Mouse (Mus musculus): ENCODE measurements around the gene Prph.
"Not testable (repeated sequence)": the region's sequence is repeated elsewhere in the genome, so short reads cannot be mapped to it uniquely, and the experiment has no call there.

Gene Prph

DNA sequence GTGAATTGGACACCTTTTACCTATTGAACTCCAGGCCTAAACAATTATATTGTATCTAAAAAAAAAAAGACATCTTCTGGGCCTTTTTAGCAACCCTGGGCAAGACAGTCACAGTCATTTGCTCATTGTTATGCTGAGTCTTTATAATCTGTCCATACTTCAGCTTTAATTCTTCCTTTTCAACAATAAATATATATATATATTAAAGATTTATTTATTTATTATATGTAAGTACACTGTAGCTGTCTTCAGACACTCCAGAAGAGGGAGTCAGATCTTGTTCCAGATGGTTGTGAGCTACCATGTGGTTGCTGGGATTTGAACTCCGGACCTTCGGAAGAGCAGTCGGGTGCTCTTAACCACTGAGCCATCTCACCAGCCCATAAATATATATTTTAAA, 21.0 kb downstream of the Prph start:
- not testable (repeated sequence) for DNase-seq (ENCODE audit: low spot score)

DNA sequence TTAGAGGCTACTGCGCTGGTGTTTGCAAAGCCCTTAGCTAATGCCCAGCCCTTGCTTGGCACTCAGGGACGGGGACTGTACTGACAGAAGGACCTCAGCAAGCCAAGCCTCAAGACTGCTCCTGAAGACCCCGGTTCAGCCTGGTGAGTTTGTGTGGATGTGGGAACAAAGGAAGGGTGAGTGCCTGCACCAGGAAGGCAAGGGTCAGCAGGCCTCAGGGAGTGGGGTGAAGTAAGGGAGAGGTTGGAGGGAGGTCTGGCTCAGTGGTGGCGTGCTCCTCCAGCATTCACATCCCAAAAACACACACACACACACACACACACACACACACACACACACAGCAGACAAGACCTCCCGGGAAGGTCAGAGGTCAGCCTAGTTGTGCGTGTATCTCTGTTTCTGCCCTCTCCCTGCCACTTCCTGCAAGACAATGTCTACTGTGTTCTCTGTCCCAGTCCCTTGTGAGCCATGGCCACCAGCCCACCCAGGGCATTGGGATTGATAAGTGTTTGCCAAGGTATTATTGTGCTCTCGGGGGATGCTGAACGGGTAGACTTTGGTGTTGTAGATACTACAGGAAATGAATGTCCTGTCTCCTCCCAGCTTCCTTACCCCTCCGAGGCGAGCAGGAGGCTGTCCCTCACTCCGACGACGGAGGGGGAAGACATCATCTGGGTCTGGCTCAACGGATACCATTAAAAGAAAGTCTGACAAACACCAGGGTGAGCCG, 23.4 kb downstream of the Prph start:
- no peak for DNase-seq (ENCODE audit: low spot score)

DNA sequence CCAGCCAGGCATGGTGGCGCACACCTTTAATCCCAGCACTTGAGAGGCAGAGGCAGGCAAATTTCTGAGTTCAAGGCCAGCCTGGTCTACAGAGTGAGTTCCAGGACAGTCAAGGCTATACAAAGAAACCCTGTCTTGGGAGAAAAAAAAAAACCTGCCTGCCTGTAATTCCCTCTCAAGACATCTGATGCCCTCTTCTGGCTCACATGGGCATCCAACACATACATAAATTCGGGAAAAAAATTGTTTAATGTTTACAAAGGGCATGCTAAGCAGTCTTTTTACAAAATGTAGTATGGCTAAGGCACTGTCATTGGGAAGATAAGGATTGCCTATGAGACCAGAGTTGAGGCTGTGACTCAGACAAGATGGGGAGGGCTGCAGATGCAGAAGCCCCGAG, 24.8 kb downstream of the Prph start:
- DNase-seq (ENCODE audit: low spot score) = no peak

DNA sequence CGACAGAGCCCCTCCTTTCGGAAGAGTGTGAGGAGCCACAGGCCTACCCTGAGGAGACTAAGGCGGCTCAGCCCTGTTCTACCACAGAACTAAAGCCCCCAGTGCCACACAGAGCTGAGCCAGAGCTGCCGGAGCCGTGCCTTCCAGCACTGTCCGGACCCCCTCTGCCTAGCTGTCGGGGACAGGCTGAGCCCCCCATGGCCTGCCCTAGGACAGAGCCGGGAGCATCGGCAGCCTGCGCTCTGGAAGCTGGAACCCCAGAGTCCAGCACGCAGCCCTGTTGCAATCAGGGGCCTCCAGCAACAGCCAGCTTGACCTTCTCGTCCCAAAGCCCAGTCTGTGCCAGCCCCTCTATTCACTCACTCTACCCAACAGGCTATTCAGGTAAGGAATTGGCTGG, 27.3 kb downstream of the Prph start:
- no peak for DNase-seq (ENCODE audit: low spot score)

DNA sequence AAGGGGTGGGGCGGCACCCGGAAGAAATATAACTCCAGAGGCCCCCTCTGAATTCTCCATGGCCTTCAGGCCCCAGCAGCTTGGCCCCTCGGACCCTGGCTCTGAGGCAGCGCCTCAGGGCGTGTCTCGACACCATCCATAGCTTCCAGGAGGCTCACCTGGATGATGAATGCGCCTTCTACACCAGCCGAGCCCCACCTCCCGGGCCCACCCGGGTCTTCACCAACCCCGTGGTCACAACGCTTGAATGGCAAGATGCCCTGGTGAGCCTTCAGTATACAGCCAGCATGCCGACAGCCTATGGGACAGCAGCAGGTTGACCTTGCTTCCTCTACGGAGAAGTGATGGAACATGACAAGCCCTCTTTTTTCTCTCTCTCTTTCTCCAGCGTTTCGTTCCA, 27.9 kb downstream of the Prph start:
- DNase-seq (ENCODE audit: low spot score) = no peak

DNA sequence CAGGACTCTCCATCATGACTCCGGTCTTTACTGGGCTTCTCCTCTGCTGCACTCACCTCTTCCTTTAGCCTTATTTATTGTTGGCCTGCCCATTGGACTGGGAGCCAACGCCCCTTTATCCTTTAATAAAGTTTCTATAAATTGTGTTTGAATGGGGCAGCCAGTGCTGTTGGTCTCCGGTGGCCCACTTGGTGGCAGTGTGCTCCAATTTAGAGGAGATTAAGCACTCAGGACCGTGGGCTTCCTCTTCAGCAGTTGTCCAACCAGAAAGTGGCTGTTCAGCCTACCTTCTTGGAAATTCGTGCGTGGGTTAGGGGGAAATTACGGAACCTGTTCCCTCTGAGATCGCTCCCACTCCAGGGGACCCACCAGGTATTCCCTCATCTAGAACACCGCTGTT, 28.3 kb downstream of the Prph start:
- peak; percentile 48 for DNase-seq (ENCODE audit: low spot score)

DNA sequence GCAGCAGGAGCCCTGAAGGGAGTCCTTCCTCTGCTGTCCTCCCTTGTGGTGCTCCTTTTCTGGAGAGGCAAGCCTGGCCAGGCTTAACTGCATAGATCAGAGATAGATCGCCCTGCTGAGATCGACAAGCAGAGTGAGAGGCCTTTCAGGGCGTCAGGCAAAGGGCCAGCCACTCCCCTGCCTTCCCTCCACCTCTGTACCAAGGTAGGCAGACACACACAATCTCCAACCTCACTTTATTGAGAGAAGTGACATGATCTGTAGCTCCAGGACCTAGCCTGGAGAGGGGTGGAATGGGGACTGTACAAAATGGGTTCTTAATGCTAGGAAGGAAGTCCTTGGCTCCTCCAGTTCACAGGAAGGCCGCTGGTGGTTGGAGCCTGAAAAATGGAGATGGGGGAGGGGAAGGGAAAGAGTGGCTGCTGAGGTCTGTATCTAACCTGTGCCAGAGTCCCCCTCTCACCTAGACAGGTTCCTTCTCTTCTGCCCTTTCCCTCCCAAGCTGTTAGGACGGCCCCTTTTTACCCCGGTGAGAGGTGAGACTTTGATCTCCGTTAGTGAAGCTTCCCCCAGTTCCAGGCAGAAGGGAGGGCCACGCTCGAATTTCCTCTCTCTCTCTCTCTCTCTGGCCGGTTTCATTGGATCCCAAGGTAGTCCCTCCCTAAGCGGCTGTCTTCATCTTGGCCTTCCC, 29.0 kb downstream of the Prph start:
- no peak for DNase-seq (ENCODE audit: low spot score)

DNA sequence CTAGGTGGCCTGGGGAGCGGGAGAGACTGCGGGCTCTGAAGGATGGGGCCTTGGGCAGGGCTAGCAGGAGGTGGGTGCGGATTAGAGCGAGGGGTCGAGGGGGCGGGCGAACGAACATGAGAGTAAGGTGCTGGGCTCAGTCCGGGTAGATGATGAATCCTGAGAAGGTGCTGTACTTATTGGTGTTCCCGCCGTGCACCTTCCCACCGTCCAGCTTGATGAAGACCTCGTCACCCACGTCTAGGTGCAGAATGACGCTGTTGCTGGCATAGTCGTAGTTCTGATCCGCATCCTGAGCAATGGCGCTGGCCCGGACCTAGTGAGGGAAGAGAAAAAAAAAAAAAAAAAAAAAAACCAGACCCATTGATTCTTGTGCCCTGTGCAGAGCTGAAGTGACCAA, 29.6 kb downstream of the Prph start:
- no peak for DNase-seq (ENCODE audit: low spot score)

DNA sequence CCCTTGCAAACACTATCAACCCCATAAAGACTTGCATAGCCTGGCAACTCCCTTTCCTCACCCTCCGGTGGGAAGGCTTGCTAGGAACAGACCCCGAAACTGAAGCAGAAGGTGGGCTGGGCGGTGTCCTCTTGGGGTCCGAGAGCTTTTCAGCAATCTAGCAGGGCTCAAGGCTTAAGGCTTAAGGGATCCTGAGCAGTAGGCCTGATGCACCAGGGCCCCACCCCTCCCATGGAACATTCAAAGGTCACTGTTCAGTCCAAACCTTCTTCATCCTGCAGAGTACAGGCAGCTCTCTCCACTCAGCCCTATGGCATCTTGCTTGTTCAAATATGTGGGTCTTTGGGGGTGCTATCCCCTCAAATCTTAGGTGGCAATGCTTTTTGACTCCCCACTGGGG, 31.0 kb downstream of the Prph start:
- DNase-seq (ENCODE audit: low spot score) = no peak

DNA sequence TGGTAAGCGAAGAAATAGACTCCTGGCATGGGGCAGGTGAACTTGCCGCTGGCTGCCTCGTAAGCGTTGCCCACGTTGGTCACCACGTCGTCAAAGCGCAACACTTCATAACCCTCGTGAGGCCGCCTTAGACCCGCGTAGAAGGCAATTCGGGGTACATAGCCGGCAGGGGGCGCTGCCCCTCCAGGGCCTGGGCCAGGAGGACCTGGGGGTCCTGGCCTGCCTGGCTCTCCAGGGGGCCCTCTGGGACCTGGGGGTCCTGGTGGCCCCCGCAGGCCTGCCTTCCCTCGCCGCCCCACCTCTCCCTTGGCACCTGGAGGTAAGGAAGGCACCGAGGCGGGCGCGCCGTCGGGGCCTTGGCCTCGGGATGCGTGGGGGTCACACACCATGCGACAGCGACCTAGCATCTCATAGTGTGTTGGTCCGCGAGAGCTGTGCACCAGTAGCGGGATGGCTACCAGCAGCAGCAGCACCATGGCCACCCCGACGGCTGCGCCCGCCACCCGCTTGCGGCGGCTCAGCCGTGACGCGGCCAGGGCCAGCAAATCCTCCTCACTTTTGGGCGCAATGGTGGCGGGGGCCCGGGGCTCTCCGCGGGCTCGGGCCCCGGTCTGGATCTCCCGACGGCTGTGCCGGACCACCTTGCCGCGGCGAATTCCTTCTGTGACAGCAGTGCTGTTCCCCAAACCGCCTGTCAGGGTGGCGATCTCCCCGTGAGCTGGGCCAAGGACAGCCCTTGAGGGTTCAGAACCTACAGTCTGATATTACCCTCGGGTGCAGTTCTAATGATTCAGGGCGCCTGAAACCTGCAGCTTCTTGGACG, 32.5 kb downstream of the Prph start, which contains the start of gene C1ql4:
C1ql4 (minus strand) TSS at position 565 of the 823 bp plus-strand sequence.
- DNase-seq (ENCODE audit: low spot score) = no peak

DNA sequence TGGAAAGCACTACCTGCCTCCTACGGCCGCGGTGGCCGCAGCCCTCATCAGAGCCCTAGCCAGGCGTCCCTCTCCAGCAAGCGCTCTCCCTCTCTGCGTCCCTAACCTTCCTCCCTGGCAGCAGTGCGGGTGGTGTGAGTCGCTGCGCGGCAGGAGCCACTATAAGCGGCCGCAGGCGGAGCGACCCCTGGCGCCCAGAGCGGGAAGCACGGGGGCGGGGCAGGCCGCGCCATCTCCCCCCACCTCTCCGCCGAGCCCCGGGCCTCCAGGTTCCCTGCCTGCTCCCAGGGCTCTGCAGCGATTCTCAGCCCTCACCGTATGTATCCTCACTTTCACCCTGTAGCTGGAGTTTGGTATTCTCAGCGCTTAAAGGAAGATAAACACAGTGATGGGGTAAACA, 33.3 kb downstream of the Prph start:
- DNase-seq (ENCODE audit: low spot score) = peak; percentile 81

DNA sequence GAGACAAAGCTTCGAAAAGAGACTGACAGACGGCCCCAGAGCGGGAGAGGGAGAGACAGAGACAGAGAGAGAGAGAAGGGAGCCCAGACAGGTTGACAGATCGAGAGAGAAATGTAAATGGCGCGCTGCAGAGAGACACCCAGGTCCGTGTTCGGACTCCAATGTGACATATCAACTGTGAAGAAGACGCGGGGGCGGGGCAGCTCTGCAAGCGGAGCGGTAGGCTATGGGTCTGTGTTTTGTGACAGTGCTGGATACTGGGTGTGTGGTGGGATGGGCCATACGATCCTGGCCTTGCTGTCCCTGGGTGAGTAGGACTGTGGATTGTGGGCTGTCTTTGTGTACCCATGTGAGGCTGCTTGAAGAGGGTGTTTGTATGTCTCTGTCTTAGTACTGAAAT, 34.1 kb downstream of the Prph start:
- no peak for DNase-seq (ENCODE audit: low spot score)

DNA sequence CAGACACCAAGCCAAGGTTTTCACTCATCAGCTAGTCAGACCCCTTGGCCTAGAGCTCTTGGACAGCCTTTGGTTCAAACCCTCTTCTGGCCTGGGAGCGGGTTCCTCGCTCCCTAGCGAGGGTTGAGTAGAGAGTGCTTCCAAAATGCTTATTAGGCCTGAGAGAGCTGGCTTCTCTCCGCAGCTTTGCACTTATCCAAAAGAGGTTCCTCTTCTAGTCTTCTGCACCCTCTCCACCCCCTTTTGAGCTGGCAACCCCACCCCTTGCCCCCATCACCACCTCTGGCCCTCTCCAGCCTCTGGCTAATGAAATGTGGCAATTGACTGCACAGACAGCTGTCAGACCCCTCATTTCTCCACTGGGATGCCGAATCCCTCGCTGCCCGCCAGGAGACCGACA, 37.9 kb downstream of the Prph start, which contains the start of gene Dnajc22:
Dnajc22 (plus strand) TSS at position 301 of the 400 bp plus-strand sequence.
- DNase-seq (ENCODE audit: low spot score) = no peak

DNA sequence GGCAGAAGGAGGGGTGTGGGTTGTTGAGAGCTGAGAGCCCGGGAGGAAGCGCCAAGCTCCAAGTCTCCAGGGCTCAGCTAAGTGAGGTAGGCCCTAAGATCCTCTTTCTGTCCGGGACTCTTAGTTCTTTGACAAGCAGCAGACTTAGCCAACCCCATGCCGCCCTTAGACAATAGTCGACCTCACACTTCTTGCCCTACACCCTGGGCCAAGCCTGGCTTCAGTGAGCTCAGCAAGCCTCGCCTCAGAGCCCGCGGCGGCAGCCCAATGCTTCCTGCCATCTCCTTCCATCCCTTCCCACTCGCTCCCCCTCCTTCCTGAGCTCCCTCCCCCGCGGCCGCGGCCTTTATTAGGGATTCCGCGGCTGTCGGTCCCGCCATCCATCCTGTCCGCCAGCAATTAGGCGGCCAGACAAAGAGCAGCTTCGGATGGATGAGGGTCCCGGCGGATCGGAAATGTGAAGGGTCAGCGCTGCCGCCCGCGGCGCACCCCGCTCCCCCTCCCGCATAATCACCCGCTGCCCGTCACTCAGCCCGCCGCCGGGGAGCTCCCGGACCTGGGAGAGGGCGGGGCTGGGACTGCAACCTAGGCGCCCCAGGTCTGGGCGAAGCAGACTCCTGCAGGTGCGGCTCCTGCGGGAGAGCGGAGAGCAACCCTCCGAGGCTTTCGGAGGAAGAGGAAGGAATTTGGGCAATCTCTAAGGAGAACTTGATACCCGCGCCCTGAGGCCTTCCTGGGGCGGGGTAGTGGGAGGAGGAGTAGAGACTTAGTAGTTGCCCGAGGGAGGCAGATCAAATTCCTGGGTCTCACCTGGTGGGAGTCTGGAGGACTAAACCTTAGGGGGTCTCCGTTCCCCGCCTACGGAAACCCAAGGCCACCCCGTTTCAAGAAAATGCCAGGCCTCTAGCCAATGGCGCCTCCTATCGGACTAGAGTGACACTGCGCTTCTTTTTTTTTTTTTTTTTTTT, 38.6 kb downstream of the Prph start:
- DNase-seq (ENCODE audit: low spot score) = no peak

DNA sequence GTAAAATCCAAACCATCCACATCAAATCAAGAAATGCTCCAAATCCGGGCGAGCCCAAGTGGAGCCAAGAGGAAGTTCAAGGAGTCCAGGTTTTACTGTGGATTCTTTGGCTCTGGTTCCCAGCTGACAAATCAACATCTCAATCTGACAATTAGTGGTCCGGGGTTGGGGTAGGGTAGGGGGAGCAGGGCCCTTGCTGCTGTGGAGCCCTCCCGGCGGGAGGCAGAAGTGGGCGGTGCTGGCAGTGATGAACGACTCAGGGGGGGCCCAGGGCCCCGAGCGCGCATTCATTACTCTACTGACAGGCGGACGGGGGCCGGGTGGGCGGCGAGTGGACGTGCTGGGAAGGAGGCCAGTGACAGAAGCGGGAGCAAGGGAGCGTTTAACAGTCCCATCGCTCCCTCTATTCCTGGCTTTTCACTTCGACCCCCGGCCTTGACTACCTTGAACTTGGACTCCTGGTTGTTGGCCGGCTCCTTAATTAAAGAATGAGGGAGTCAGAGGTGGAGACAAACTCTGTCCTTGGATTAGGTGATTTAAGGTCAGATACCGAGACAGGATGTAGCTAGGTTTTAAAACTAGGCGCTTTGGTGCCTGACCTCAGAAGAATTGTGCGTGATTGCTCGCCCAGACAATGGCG, 39.8 kb downstream of the Prph start:
- no peak for DNase-seq (ENCODE audit: low spot score)

DNA sequence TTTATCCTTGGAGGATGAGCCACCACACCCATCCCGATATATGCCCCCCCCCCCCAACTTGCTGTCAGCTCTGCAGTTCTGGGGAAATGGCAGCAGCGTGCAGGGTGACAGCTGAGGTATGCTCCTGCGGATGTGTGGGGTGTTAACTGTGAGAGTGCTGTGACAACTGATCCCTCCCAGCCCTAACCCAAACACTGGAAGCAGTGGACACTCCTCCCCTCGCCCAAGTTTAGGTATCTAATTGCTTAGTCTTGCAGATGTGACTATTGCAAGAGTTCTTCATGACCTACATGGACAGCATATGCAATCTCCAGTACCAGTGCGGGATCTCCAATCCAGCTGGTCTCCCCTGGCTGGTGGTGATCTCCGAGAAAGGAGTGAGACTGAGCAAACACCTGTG, 40.4 kb downstream of the Prph start:
- DNase-seq (ENCODE audit: low spot score) = no peak

DNA sequence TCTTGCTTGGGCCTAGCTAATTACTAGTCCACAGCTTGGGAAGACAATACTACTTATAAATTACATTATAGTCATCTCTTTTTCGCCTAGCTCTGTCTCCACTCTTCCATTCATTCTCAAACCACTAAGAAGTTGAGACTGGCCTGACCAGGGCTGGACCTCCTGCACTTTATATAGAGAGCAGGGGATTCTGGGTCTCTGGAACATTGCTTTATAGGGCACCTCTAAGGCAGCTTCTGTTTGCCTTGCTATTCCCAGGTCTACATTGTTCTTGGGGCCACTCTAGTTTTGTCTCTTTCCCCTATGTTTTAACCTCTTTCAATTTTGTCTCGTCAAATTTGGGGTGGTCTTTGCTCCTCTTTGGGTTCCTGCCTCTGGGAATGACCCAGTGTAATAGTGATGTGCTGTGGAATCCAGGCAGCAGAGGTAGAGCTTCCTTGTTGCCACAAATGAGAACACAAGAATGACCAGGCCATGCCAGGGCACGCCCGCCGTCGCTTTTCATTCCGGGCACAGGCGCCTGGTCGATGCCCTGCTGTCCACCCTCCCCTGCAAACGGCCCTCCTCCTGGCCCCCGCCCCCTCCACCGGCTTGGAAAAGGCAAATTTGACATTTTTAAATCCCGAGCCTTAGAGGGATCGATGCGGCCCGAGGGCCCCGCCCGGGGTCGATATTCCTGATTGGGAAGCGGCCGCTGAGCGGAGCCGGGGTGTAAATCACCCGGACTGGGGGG, 41.3 kb downstream of the Prph start:
- DNase-seq (ENCODE audit: low spot score) = no peak

DNA sequence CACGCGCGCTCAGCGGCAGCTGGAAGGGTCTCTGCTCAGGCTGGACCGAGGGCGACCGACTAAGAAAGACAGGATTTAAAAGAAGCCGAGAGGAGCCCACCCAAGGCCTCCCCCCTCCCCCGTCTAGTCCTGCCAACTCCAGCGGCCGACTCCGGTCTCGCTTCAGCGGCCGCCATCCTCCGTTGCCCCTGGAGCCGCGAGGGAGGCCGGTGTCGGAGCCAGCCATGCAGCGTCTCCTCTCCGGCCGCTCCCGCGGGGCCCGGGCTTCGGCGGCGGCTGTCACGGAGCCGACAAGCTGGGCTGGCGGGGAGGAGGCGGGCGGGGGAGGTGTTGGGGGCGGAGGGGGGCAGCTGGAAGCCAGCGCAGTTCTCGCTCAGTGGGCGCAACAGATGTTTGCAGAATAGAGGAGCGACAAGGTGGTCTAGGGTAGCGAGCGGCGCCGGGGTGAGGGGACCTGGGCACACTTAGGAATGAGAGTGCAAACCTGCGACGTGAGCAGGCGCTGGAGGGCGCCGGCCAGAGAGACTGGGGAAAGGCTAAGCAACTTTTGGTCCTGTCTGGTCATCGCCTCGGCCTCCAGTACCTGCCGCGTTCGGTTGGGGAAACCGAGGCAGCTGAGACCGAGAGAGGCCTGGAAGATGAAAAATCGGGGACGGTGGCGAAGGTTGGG, 42.0 kb downstream of the Prph start:
- peak; percentile 38 for DNase-seq (ENCODE audit: low spot score)

DNA sequence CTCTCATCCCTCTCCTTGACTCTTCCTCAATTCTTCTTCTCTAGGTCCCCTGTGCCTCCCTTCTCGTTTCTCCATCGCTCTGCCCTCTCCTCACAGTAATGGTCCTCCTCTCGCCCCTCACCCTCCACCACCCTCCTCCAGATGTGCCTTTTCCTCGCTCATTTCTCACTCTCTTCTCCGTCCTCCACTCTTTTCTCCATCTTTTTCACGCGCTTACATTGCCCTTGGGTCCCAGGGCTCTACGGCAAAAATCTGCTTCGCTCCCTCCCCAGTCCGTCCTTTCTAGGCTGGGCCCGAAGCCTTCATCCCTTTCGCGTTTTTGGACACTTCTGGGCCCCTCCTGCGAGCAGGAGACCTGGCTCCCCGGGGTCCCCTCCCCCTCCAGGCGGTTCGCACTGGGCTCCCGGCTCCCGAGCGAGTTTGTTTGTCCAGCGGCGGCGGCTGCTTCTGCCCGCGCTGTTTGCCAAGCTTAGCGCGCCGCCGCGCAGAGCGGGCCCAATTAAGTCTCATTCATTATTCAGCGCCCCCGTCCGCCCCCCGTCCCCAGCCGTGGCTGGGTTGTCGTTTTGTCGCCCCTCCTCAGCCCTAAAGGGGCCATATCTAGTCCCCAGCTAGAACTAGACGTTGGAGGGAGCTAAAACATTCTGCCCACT, 43.0 kb downstream of the Prph start:
- DNase-seq (ENCODE audit: low spot score) = peak; percentile 29
